Mouse (Mus musculus) forebrain, embryonic 12.5 days (tissue): ENCODE measurements around the gene Parg. TPM values are rescaled to one million over a fixed set of nuclear protein-coding genes. Genes with fewer than 3 reads are reported as not detected.

ENCODE experiments used
- ATAC-seq: fragments of 200-750 bp; cut with Nextera tagmentation; 2 replicates; pipeline ENCODE4 v1.8.0; 2017; ENCODE audit warnings: moderate TSS enrichment; ENCODE audit not compliant: low FRiP score
- H3K27ac ChIP-seq: fragments of 300-500 bp; sonication (generic); 2 replicates; pipeline ENCODE4 v1.5.1; 2016; ENCODE audit warnings: mild to moderate bottlenecking
- H3K27me3 ChIP-seq: fragments of 300-500 bp; sonication (generic); 2 replicates; pipeline ENCODE4 v1.6.1; 2016; ENCODE audit warnings: mild to moderate bottlenecking
- H3K36me3 ChIP-seq: fragments of 300-500 bp; sonication (generic); replicated peaks from 2 replicates; pipeline ENCODE4 v1.6.1; 2016; ENCODE audit warnings: mild to moderate bottlenecking
- H3K4me1 ChIP-seq: fragments of 300-500 bp; sonication (generic); 2 replicates; pipeline ENCODE4 v1.6.1; 2016
- H3K4me2 ChIP-seq: fragments of 300-500 bp; sonication (generic); 2 replicates; pipeline ENCODE4 v1.6.1; 2016; ENCODE audit warnings: mild to moderate bottlenecking, moderate library complexity
- H3K4me3 ChIP-seq: fragments of 300-500 bp; sonication (generic); replicated peaks from 2 replicates; pipeline ENCODE4 v1.5.1; 2016; ENCODE audit warnings: mild to moderate bottlenecking
- H3K9ac ChIP-seq: fragments of 300-500 bp; sonication (generic); 2 replicates; pipeline ENCODE4 v1.6.1; 2016; ENCODE audit warnings: mild to moderate bottlenecking
- H3K9me3 ChIP-seq: fragments of 300-500 bp; sonication (generic); 2 replicates; pipeline ENCODE4 v1.6.1; 2016
- WGBS: fragments of 180-500 bp; shearing (Covaris S2); methylation state at CpG from one replicate; pipeline ENCODE4 v1.1.7; 2016; 5-methylcytosine and 5-hydroxymethylcytosine counted together
- polyA plus RNA-seq: library from polyadenylated mRNA; unstranded; fragments of >200 nt; fragmentation: Nextera tagmentation; extraction: Ambion mirVana; gene quantifications from 2 replicates; pipeline ENCODE4 v1.2.1, GENCODE M21; 2016

The Parg gene
- polyA plus RNA-seq, 1 experiment from 2014 or later, result 55.3 TPM

GRCm38 (mm10) chr14:32269589-32269988 is 67.8 kb downstream of the Parg start:
- peaks cover 15% of the 10 kb centered on the region for H3K36me3 ChIP-seq
- H3K4me1 ChIP-seq, result no peaks in the 10 kb centered on the region
- no peak overlapping the region for H3K27ac ChIP-seq
- H3K9ac ChIP-seq, result no peak overlapping the region
- H3K27me3 ChIP-seq, result no peaks in the 10 kb centered on the region
- H3K4me2 ChIP-seq, result no peak overlapping the region
- H3K4me3 ChIP-seq, result no peak overlapping the region
- no peaks in the 10 kb centered on the region for H3K9me3 ChIP-seq
- no peak for ATAC-seq
- WGBS, result 95% methylated on average over 4 of the region's 4 CpGs

GRCm38 (mm10) chr14:32301622-32302021 is 99.9 kb downstream of the Parg start:
- Histone ChIP-seq H3K9ac (no peak overlapping the region), H3K4me2 (no peak overlapping the region), H3K4me1 (peaks cover 7% of the 10 kb centered on the region; the same call in 1 of the 2 replicates), H3K9me3 (no peaks in the 10 kb centered on the region), H3K27ac (no peak overlapping the region), H3K36me3 (peaks cover 12% of the 10 kb centered on the region), H3K27me3 (no peaks in the 10 kb centered on the region), H3K4me3 (no peak overlapping the region)
- ATAC-seq, result 0 out of 2 replicates have a peak, but pooled peaks have one; percentile 41
- WGBS, result 40% methylated on average over 12 of the region's 12 CpGs

- no peaks in the 10 kb centered on the region for H3K9me3 ChIP-seq
- H3K4me3 ChIP-seq, result no peak overlapping the region
- H3K27me3 ChIP-seq, result no peaks in the 10 kb centered on the region
- no peak overlapping the region for H3K9ac ChIP-seq
- no peak overlapping the region for H3K4me2 ChIP-seq
- peaks cover 7% of the 10 kb centered on the region; the same call in 1 of the 2 replicates for H3K4me1 ChIP-seq
- WGBS, result 79% methylated on average over 7 of the region's 7 CpGs
- no peak overlapping the region for H3K27ac ChIP-seq
- no peak for ATAC-seq
- peaks cover 12% of the 10 kb centered on the region for H3K36me3 ChIP-seq
Measured at GRCm38 (mm10) chr14:32302423-32302822, 100.7 kb downstream of the Parg start.

GRCm38 (mm10) chr14:32304921-32305320 is 103.2 kb downstream of the Parg start:
- no peak overlapping the region for H3K4me2 ChIP-seq
- H3K36me3 ChIP-seq, result peaks cover 5% of the 10 kb centered on the region; the same call in 1 of the 2 replicates
- no peaks in the 10 kb centered on the region for H3K27me3 ChIP-seq
- peaks cover 7% of the 10 kb centered on the region; the same call in 1 of the 2 replicates for H3K4me1 ChIP-seq
- H3K4me3 ChIP-seq, result no peak overlapping the region
- H3K9me3 ChIP-seq, result no peaks in the 10 kb centered on the region
- ATAC-seq, result no peak
- no peak overlapping the region for H3K27ac ChIP-seq
- no peak overlapping the region for H3K9ac ChIP-seq
- 89% methylated on average over 8 of the region's 8 CpGs for WGBS

GRCm38 (mm10) chr14:32309876-32310275 is 108.1 kb downstream of the Parg start:
- Histone ChIP-seq H3K4me1 (no peaks in the 10 kb centered on the region), H3K4me2 (no peak overlapping the region), H3K36me3 (0 out of 2 replicates have a peak, but pooled peaks cover under 1% of the 10 kb centered on the region), H3K27me3 (no peaks in the 10 kb centered on the region; the same call in 1 of the 2 replicates), H3K9ac (no peak overlapping the region), H3K27ac (no peak overlapping the region), H3K9me3 (no peaks in the 10 kb centered on the region), H3K4me3 (no peak overlapping the region)
- 44% methylated on average over 7 of the region's 8 CpGs for WGBS
- ATAC-seq, result 0 out of 2 replicates have a peak, but pooled peaks have one; percentile 33

GRCm38 (mm10) chr14:32311381-32312035 is 109.8 kb downstream of the Parg start:
- WGBS, result 88% methylated on average over 2 of the region's 2 CpGs
- no peaks in the 10 kb centered on the region for H3K36me3 ChIP-seq
- H3K4me2 ChIP-seq, result no peak overlapping the region
- ATAC-seq, result no peak
- H3K4me3 ChIP-seq, result no peak overlapping the region
- H3K4me1 ChIP-seq, result no peaks in the 10 kb centered on the region
- H3K9me3 ChIP-seq, result no peaks in the 10 kb centered on the region
- H3K9ac ChIP-seq, result no peak overlapping the region
- no peak overlapping the region for H3K27ac ChIP-seq
- H3K27me3 ChIP-seq, result no peaks in the 10 kb centered on the region; the same call in 1 of the 2 replicates

GRCm38 (mm10) chr14:32317822-32318221 is 116.1 kb downstream of the Parg start:
- no peak overlapping the region for H3K27ac ChIP-seq
- no peak for ATAC-seq
- H3K4me2 ChIP-seq, result peak overlapping the region; percentile 0; the same call in 1 of the 2 replicates
- no peaks in the 10 kb centered on the region for H3K9me3 ChIP-seq
- no peak overlapping the region for H3K9ac ChIP-seq
- WGBS, result 8% methylated on average over 4 of the region's 4 CpGs
- H3K36me3 ChIP-seq, result no peaks in the 10 kb centered on the region
- H3K4me1 ChIP-seq, result peaks cover 7% of the 10 kb centered on the region
- no peak overlapping the region for H3K4me3 ChIP-seq
- no peaks in the 10 kb centered on the region; the same call in 1 of the 2 replicates for H3K27me3 ChIP-seq

GRCm38 (mm10) chr14:32321732-32322685 is 120.3 kb downstream of the Parg start, which contains the start of gene Ogdhl:
TSS of gene Ogdhl (plus strand) at chr14:32322019.
- peak; percentile 86 for ATAC-seq
- 5% methylated on average over 46 of the region's 50 CpGs for WGBS
- no peak within 1 kb of the TSS for H3K27ac ChIP-seq

GRCm38 (mm10) chr14:32323221-32323620 is 121.5 kb downstream of the Parg start:
- ATAC-seq, result no peak
- no peak overlapping the region for H3K4me2 ChIP-seq
- 91% methylated on average over 5 of the region's 5 CpGs for WGBS

More at GRCm38 (mm10) chr14:32321732-32322685, 120.3 kb downstream of the Parg start, which contains the start of gene Ogdhl:
- Histone ChIP-seq H3K4me1 (peaks cover 7% of the 10 kb centered on the region), H3K36me3 (no peaks in the 10 kb centered on the region), H3K9me3 (no peaks in the 10 kb centered on the region), H3K27me3 (no peaks in the 10 kb centered on the region), H3K9ac (peak within 1 kb of the TSS; percentile 71), H3K4me3 (peak within 1 kb of the TSS; percentile 58), H3K4me2 (peak within 1 kb of the TSS; percentile 82)

GRCm38 (mm10) chr14:32327366-32327765 is 125.6 kb downstream of the Parg start:
- 87% methylated on average over 9 of the region's 9 CpGs for WGBS
- Histone ChIP-seq H3K4me3 (no peak overlapping the region), H3K4me2 (no peak overlapping the region), H3K27me3 (no peaks in the 10 kb centered on the region), H3K4me1 (peaks cover 4% of the 10 kb centered on the region), H3K27ac (no peak overlapping the region), H3K9ac (no peak overlapping the region), H3K36me3 (peaks cover 3% of the 10 kb centered on the region), H3K9me3 (no peaks in the 10 kb centered on the region)
- no peak for ATAC-seq

More at GRCm38 (mm10) chr14:32323221-32323620, 121.5 kb downstream of the Parg start:
- no peak overlapping the region for H3K4me3 ChIP-seq
- H3K36me3 ChIP-seq, result no peaks in the 10 kb centered on the region
- H3K9me3 ChIP-seq, result no peaks in the 10 kb centered on the region
- no peak overlapping the region for H3K27ac ChIP-seq
- peaks cover 7% of the 10 kb centered on the region for H3K4me1 ChIP-seq
- no peaks in the 10 kb centered on the region for H3K27me3 ChIP-seq
- H3K9ac ChIP-seq, result no peak overlapping the region

- H3K27ac ChIP-seq, result no peak overlapping the region
- H3K4me2 ChIP-seq, result no peak overlapping the region
- H3K27me3 ChIP-seq, result no peaks in the 10 kb centered on the region
- H3K9me3 ChIP-seq, result no peaks in the 10 kb centered on the region
- H3K4me1 ChIP-seq, result no peaks in the 10 kb centered on the region
- no peak overlapping the region for H3K4me3 ChIP-seq
- 89% methylated on average over 20 of the region's 20 CpGs for WGBS
- ATAC-seq, result no peak
- no peak overlapping the region for H3K9ac ChIP-seq
- H3K36me3 ChIP-seq, result peaks cover 38% of the 10 kb centered on the region
Measured at GRCm38 (mm10) chr14:32332515-32333445, 131.0 kb downstream of the Parg start.
